Mouse (Mus musculus): Measurements from ENCODE around the gene Akt1. TPM values are rescaled to one million over a fixed set of nuclear protein-coding genes. Genes with fewer than 3 reads are reported as not detected.
A peak's percentile ranks its signal among the peaks of the same experiment; 100 is the strongest.

Akt1 gene
- polyA plus RNA-seq, 1 experiment, result 38.8 TPM

GRCm38 (mm10) chr12:112631472-112631871, 43.2 kb downstream of the Akt1 start:
- Histone ChIP-seq H3K4me1 (ENCODE audit: control insufficient read depth, insufficient read depth, insufficient read length, low read length) (peaks cover 15% of the 10 kb centered on the region), H3K27ac (replicated peaks; ENCODE audit: low read depth, low read length) (no peak overlapping the region), H3K4me3 (ENCODE audit: insufficient read depth, low read depth, low read length) (no peak overlapping the region)

- Histone ChIP-seq H3K27ac (replicated peaks; ENCODE audit: low read depth, low read length) (peak overlapping the region; percentile 13), H3K4me3 (ENCODE audit: insufficient read depth, low read depth, low read length) (no peak overlapping the region), H3K4me1 (ENCODE audit: control insufficient read depth, insufficient read depth, insufficient read length, low read length) (peaks cover 15% of the 10 kb centered on the region)
Observed at GRCm38 (mm10) chr12:112630796-112631195, 43.9 kb downstream of the Akt1 start.

- Histone ChIP-seq H3K27ac (replicated peaks; ENCODE audit: low read depth, low read length) (peak overlapping the region; percentile 15; the same call in 1 of the 2 replicates), H3K4me3 (ENCODE audit: insufficient read depth, low read depth, low read length) (no peak overlapping the region), H3K4me1 (ENCODE audit: control insufficient read depth, insufficient read depth, insufficient read length, low read length) (peaks cover 15% of the 10 kb centered on the region)
Observed at GRCm38 (mm10) chr12:112630029-112630428, 44.7 kb downstream of the Akt1 start.

- H3K4me3 ChIP-seq (ENCODE audit: insufficient read depth, low read depth, low read length), result peak overlapping the region; percentile 19
- peak overlapping the region; percentile 69 for H3K27ac ChIP-seq (replicated peaks; ENCODE audit: low read depth, low read length)
Observed at GRCm38 (mm10) chr12:112628928-112629721, 45.6 kb downstream of the Akt1 start.

GRCm38 (mm10) chr12:112628197-112628596, 46.5 kb downstream of the Akt1 start:
- H3K27ac ChIP-seq (replicated peaks; ENCODE audit: low read depth, low read length), result peak overlapping the region; percentile 29; the same call in 1 of the 2 replicates
- H3K4me1 ChIP-seq (ENCODE audit: control insufficient read depth, insufficient read depth, insufficient read length, low read length), result peaks cover 15% of the 10 kb centered on the region
- H3K4me3 ChIP-seq (ENCODE audit: insufficient read depth, low read depth, low read length), result no peak overlapping the region

More at GRCm38 (mm10) chr12:112628928-112629721, 45.6 kb downstream of the Akt1 start:
- H3K4me1 ChIP-seq (ENCODE audit: control insufficient read depth, insufficient read depth, insufficient read length, low read length), result peaks cover 15% of the 10 kb centered on the region

- Histone ChIP-seq H3K4me3 (ENCODE audit: insufficient read depth, low read depth, low read length) (no peak overlapping the region), H3K4me1 (ENCODE audit: control insufficient read depth, insufficient read depth, insufficient read length, low read length) (peaks cover 15% of the 10 kb centered on the region), H3K27ac (replicated peaks; ENCODE audit: low read depth, low read length) (no peak overlapping the region)
Observed at GRCm38 (mm10) chr12:112627097-112627881, 47.4 kb downstream of the Akt1 start.

- Histone ChIP-seq H3K4me1 (ENCODE audit: control insufficient read depth, insufficient read depth, insufficient read length, low read length) (peaks cover 15% of the 10 kb centered on the region), H3K4me3 (ENCODE audit: insufficient read depth, low read depth, low read length) (no peak overlapping the region), H3K27ac (replicated peaks; ENCODE audit: low read depth, low read length) (no peak overlapping the region)
Observed at GRCm38 (mm10) chr12:112626455-112626854, 48.2 kb downstream of the Akt1 start.

- Histone ChIP-seq H3K4me3 (ENCODE audit: insufficient read depth, low read depth, low read length) (no peak overlapping the region), H3K4me1 (ENCODE audit: control insufficient read depth, insufficient read depth, insufficient read length, low read length) (peaks cover 15% of the 10 kb centered on the region), H3K27ac (replicated peaks; ENCODE audit: low read depth, low read length) (no peak overlapping the region)
Observed at GRCm38 (mm10) chr12:112625700-112626099, 49.0 kb downstream of the Akt1 start.

GRCm38 (mm10) chr12:112623742-112624141, 50.9 kb downstream of the Akt1 start:
- no peak overlapping the region for H3K4me3 ChIP-seq (ENCODE audit: insufficient read depth, low read depth, low read length)
- H3K4me1 ChIP-seq (ENCODE audit: control insufficient read depth, insufficient read depth, insufficient read length, low read length), result peaks cover 13% of the 10 kb centered on the region
- H3K27ac ChIP-seq (replicated peaks; ENCODE audit: low read depth, low read length), result no peak overlapping the region

- Histone ChIP-seq H3K4me3 (ENCODE audit: insufficient read depth, low read depth, low read length) (no peak overlapping the region), H3K27ac (replicated peaks; ENCODE audit: low read depth, low read length) (no peak overlapping the region), H3K4me1 (ENCODE audit: control insufficient read depth, insufficient read depth, insufficient read length, low read length) (peaks cover 10% of the 10 kb centered on the region)
Observed at GRCm38 (mm10) chr12:112621900-112622299, 52.8 kb downstream of the Akt1 start.

- H3K4me3 ChIP-seq (ENCODE audit: insufficient read depth, low read depth, low read length), result peak overlapping the region; percentile 69
- peaks cover 10% of the 10 kb centered on the region for H3K4me1 ChIP-seq (ENCODE audit: control insufficient read depth, insufficient read depth, insufficient read length, low read length)
- H3K27ac ChIP-seq (replicated peaks; ENCODE audit: low read depth, low read length), result peak overlapping the region; percentile 1
Observed at GRCm38 (mm10) chr12:112620354-112621061, 54.2 kb downstream of the Akt1 start.

- Histone ChIP-seq H3K4me1 (ENCODE audit: control insufficient read depth, insufficient read depth, insufficient read length, low read length) (peaks cover 10% of the 10 kb centered on the region), H3K4me3 (ENCODE audit: insufficient read depth, low read depth, low read length) (peak within 1 kb of the TSS; percentile 69), H3K27ac (replicated peaks; ENCODE audit: low read depth, low read length) (peak within 1 kb of the TSS; percentile 82)
Observed at GRCm38 (mm10) chr12:112619686-112620353, 54.9 kb downstream of the Akt1 start, which contains the start of gene Adssl1. Adssl1 (plus strand) TSS chr12:112620045.

- Histone ChIP-seq H3K27ac (replicated peaks; ENCODE audit: low read depth, low read length) (peak overlapping the region; percentile 82), H3K4me3 (ENCODE audit: insufficient read depth, low read depth, low read length) (peak overlapping the region; percentile 69), H3K4me1 (ENCODE audit: control insufficient read depth, insufficient read depth, insufficient read length, low read length) (peaks cover 10% of the 10 kb centered on the region)
Observed at GRCm38 (mm10) chr12:112618981-112619685, 55.6 kb downstream of the Akt1 start.

GRCm38 (mm10) chr12:112617898-112618380, 56.7 kb downstream of the Akt1 start:
- H3K4me3 ChIP-seq (ENCODE audit: insufficient read depth, low read depth, low read length), result no peak overlapping the region
- no peak overlapping the region for H3K27ac ChIP-seq (replicated peaks; ENCODE audit: low read depth, low read length)

More at GRCm38 (mm10) chr12:112617898-112618380, 56.7 kb downstream of the Akt1 start:
- peaks cover 10% of the 10 kb centered on the region for H3K4me1 ChIP-seq (ENCODE audit: control insufficient read depth, insufficient read depth, insufficient read length, low read length)
